Mouse (Mus musculus): ENCODE measurements around the gene Mroh3. TPM values are rescaled to one million over a fixed set of nuclear protein-coding genes. Genes with fewer than 3 reads are reported as not detected.
A peak's percentile ranks its signal among the peaks of the same experiment; 100 is the strongest.

The Mroh3 gene
- total RNA-seq, 2 experiments from 2014 or later: 1.3 to 1.5 TPM

GRCm38 (mm10) chr1:136165436-136165835 lies 47.2 kb downstream of the Mroh3 start:
- Histone ChIP-seq H3K4me3 (no peak overlapping the region), H3K27ac (0 out of 2 replicates have a peak overlapping the region, but pooled peaks have one; percentile 4)
- DNase-seq (ENCODE audit: low spot score in 2 of 2): no peak
- TF ChIP-seq CTCF (conservative IDR thresholded peaks at IDR 0.05): no peak

DNA sequence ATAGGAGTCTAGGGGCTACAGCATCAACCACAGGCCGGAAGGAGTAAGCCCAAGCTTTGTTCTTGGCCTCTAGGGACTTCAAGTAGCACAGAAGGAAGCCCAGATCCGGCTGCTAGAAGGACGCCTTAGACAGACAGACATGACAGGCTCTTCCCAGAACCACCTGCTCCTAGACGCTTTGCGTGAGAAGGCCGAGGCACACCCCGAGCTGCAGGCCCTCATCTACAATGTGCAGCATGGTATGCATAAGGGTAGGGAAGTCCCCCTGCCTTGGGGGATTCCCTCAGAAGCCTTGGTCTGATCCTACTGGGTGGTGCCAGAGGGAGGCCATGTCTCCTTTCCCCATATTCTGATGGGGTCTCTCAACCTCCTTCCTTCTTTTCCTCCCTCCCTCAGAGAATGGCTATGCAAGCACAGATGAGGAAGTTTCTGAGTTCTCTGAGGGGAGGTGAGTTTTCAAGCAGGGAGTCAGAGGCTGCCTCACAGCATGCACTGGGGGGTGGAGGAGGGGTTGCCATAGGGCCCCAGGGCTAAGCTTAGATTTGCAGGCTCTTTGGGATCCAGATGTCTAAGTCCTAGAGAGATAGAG lies 51.2 kb downstream of the Mroh3 start:
- TF ChIP-seq CTCF (conservative IDR thresholded peaks at IDR 0.05): no peak
- no peak overlapping the region for H3K27ac ChIP-seq

GRCm38 (mm10) chr1:136160930-136161329 lies 51.7 kb downstream of the Mroh3 start:
- no peak for DNase-seq (ENCODE audit: low spot score in 2 of 2)
- TF ChIP-seq CTCF (conservative IDR thresholded peaks at IDR 0.05): no peak
- Histone ChIP-seq H3K4me3 (no peak overlapping the region), H3K27ac (no peak overlapping the region)

More for the DNA sequence above, 51.2 kb downstream of the Mroh3 start:
- DNase-seq (ENCODE audit: low spot score in 2 of 2): no peak
- no peak overlapping the region for H3K4me3 ChIP-seq

GRCm38 (mm10) chr1:136160297-136160696 lies 52.3 kb downstream of the Mroh3 start:
- no peak for DNase-seq (ENCODE audit: low spot score in 2 of 2)
- H3K27ac ChIP-seq: no peak overlapping the region
- no peak for TF ChIP-seq CTCF (conservative IDR thresholded peaks at IDR 0.05)

GRCm38 (mm10) chr1:136159830-136160229 lies 52.8 kb downstream of the Mroh3 start:
- peak; percentile 57 for TF ChIP-seq CTCF (conservative IDR thresholded peaks at IDR 0.05)
- no peak for DNase-seq (ENCODE audit: low spot score in 2 of 2)
- Histone ChIP-seq H3K27ac (no peak overlapping the region), H3K4me3 (no peak overlapping the region)

More at GRCm38 (mm10) chr1:136160297-136160696, 52.3 kb downstream of the Mroh3 start:
- H3K4me3 ChIP-seq: no peak overlapping the region

GRCm38 (mm10) chr1:136156951-136157350 lies 55.7 kb downstream of the Mroh3 start:
- H3K4me3 ChIP-seq: no peak overlapping the region
- no peak overlapping the region for H3K27ac ChIP-seq
- TF ChIP-seq CTCF (conservative IDR thresholded peaks at IDR 0.05): no peak
- no peak for DNase-seq (ENCODE audit: low spot score in 2 of 2)

DNA sequence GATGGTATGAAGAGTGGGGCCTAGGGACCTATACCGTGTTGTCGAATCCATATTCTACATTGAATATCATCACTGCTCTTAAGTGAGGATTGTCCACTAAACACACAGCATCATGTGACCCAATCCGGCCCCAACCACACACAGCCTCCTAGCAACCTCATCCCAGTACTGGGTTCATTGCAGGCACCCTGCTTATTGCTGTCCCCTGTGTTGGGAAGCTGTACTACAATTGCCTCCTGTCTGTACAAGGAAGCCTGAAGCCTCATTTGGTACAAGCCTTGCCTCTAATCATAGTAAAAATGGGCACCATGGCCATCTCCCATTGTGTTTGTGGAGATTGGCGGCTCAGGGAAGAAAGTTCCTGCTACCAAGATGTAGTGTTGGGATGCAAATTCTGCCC lies 56.3 kb downstream of the Mroh3 start:
- H3K4me3 ChIP-seq: no peak overlapping the region
- TF ChIP-seq CTCF (conservative IDR thresholded peaks at IDR 0.05): peak; percentile 53
- no peak for DNase-seq (ENCODE audit: low spot score in 2 of 2)
- H3K27ac ChIP-seq: no peak overlapping the region

DNA sequence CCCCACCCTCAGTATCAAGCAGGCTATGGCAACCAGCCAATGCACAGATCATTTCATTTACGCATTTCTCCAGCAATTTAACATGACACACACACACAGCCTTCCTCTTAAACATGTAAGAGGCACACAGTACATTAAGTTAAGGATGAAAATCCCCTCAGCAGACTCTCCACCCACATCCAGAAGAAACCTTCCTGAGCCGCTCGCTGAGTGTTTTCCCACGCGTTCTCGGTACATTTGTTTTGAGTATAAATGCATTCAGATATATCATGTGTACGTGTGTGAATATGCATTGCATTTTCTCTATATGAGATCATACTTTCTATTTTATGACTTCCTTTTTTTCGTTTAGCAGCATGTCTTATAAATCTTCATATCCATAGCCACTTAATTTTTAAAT lies 61.3 kb downstream of the Mroh3 start:
- no peak for TF ChIP-seq CTCF (conservative IDR thresholded peaks at IDR 0.05)
- no peak for DNase-seq (ENCODE audit: low spot score in 2 of 2)

GRCm38 (mm10) chr1:136149702-136150101 lies 62.9 kb downstream of the Mroh3 start:
- no peak for TF ChIP-seq CTCF (conservative IDR thresholded peaks at IDR 0.05)
- DNase-seq (ENCODE audit: low spot score in 2 of 2): no peak
- Histone ChIP-seq H3K27ac (0 out of 2 replicates have a peak overlapping the region, but pooled peaks have one; percentile 5), H3K4me3 (no peak overlapping the region)

More for the DNA sequence above, 61.3 kb downstream of the Mroh3 start:
- peak overlapping the region; percentile 24; the same call in 1 of the 2 replicates for H3K27ac ChIP-seq
- H3K4me3 ChIP-seq: no peak overlapping the region

- H3K27ac ChIP-seq: peak overlapping the region; percentile 95
- peak overlapping the region; percentile 13; the same call in 1 of the 2 replicates for H3K4me3 ChIP-seq
- no peak for TF ChIP-seq CTCF (conservative IDR thresholded peaks at IDR 0.05)
- peak; percentile 64 to 88 for DNase-seq (ENCODE audit: low spot score in 2 of 2)
Measured at GRCm38 (mm10) chr1:136143514-136143913, 69.1 kb downstream of the Mroh3 start.

DNA sequence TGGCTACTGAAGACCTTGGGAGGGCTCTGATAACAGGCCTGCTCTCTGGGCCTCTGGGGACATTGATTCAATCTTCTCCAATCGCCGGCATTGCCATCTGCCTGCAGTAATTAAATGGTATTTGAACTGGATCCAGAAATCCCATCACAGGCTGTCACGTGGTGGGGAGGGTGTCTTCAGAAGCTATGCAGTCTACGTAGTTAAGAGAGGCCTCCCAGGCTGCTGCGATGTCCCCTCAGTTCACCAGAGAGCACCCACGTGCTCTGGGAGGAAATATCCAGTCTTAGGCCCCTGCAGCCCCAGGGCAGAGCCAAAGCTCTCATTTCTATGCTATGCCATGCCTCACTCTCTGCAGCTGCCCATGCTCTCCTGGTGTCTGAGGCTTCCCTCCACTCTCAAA lies 70.3 kb downstream of the Mroh3 start:
- peak; percentile 69 to 83 for DNase-seq (ENCODE audit: low spot score in 2 of 2)
- peak overlapping the region; percentile 95 for H3K27ac ChIP-seq
- TF ChIP-seq CTCF (conservative IDR thresholded peaks at IDR 0.05): no peak
- no peak overlapping the region for H3K4me3 ChIP-seq

- TF ChIP-seq CTCF (conservative IDR thresholded peaks at IDR 0.05): no peak
- no peak for DNase-seq (ENCODE audit: low spot score in 2 of 2)
- no peak overlapping the region for H3K4me3 ChIP-seq
- peak overlapping the region; percentile 95 for H3K27ac ChIP-seq
Measured at GRCm38 (mm10) chr1:136141176-136141950, 71.3 kb downstream of the Mroh3 start.

DNA sequence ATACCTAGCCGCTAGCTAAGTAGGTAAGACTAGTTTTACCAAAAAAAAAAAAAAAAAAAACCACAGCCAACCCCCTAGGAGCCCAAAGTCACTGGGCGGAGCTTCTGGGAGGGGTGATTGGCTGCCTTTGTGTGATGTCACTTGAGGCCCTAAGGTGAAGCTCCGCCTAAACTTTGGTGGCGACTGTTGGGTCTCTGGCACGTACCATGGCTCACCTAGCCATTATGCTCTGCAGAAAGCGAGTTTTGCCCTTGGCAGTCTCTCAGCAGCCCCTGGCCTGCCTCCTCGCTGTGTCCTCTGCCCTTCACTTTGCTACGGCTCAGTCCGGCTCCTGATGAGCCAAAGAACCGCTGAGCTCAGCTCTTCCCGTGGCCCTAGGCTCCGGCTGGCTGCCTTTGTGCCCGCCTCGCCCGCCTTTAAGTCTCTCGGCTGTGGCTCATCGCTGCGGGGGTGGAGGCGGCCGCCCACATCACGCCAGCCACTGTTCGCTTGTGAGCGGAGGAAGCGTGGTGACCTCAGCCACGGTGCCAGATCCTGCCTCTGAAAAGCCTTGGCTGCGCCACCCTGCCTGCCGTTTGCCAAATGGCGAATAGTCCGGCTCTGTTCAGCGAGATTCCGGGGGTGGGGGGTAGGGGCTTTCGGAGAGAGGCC lies 72.5 kb downstream of the Mroh3 start:
- TF ChIP-seq CTCF (conservative IDR thresholded peaks at IDR 0.05): no peak
- peak overlapping the region; percentile 58 for H3K4me3 ChIP-seq
- DNase-seq (ENCODE audit: low spot score in 2 of 2): peak; percentile 80 to 89
- peak overlapping the region; percentile 95 for H3K27ac ChIP-seq

All from layer of hippocampus, adult 2 months (tissue).